9 mouse cellular contexts compared by ENCODE assay signal in genomic region chr5:64878526-64878925, GRCm38 (mm10). TPM values are rescaled to one million over a fixed set of nuclear protein-coding genes. Genes with fewer than 3 reads are reported as not detected.
A peak's percentile ranks its signal among the peaks of the same experiment; 100 is the strongest.
DNase-seq lines count a peak whose midpoint lies in the region; ATAC-seq lines count a peak whose summit lies in the region.
"Had no signal": no experiment of that assay in that cellular context is flagged by ENCODE, and none has a peak within 500 bp of the region (broad histone marks: within the 10 kb centered on the region; RNA-seq: fewer than 3 reads in every experiment).

No protein-coding gene starts in this region.

- H3K4me2 ChIP-seq in heart, embryonic 16.5 days (ENCODE audit: low read depth, low read length): no peak overlapping the region
- H3K4me2 ChIP-seq in midbrain, embryonic 12.5 days (replicated peaks): no peak overlapping the region
- H3K4me2 ChIP-seq in midbrain, embryonic 15.5 days: no peak overlapping the region
- no peak overlapping the region for H3K4me2 ChIP-seq in intestine, embryonic 15.5 days (replicated peaks)

- ATAC-seq in heart, embryonic 16.5 days (replicated peaks; ENCODE audit: extremely low read depth, insufficient read depth, low FRiP score): no peak; the same call in 1 of the 2 replicates
- peak; percentile 20; the same call in 1 of the 2 replicates for ATAC-seq in midbrain, embryonic 12.5 days (ENCODE audit: low FRiP score, low read depth)
- ATAC-seq in midbrain, embryonic 15.5 days (replicated peaks): no peak
- ATAC-seq in intestine, embryonic 15.5 days: no peak

- no peak overlapping the region for H3K9ac ChIP-seq in heart, embryonic 16.5 days (ENCODE audit: low read length)
- no peak overlapping the region for H3K9ac ChIP-seq in midbrain, embryonic 12.5 days (replicated peaks)
- H3K9ac ChIP-seq in midbrain, embryonic 15.5 days: no peak overlapping the region
- no peak overlapping the region for H3K9ac ChIP-seq in intestine, embryonic 15.5 days

- no peak overlapping the region for H3K4me3 ChIP-seq in heart, embryonic 16.5 days (ENCODE audit: low read length)
- H3K4me3 ChIP-seq in midbrain, embryonic 12.5 days: no peak overlapping the region
- no peak overlapping the region for H3K4me3 ChIP-seq in midbrain, embryonic 15.5 days
- no peak overlapping the region for H3K4me3 ChIP-seq in intestine, embryonic 15.5 days (replicated peaks)

- DNase-seq in heart, adult 18-20 months: no peak
- DNase-seq in right cerebral cortex, postnatal 10 days (ENCODE audit: low spot score in 2 of 2): no peak
- no peak for DNase-seq in yolk sac, embryonic 10.5 days (ENCODE audit: low spot score)
- DNase-seq in gastrocnemius, postnatal 25 days: no peak

- H3K27ac ChIP-seq in heart, embryonic 16.5 days (ENCODE audit: low read length): peak overlapping the region; percentile 79
- H3K27ac ChIP-seq in midbrain, embryonic 12.5 days (replicated peaks): peak overlapping the region; percentile 43; the same call in 1 of the 2 replicates
- H3K27ac ChIP-seq in midbrain, embryonic 15.5 days: no peak overlapping the region
- H3K27ac ChIP-seq in intestine, embryonic 15.5 days: peak overlapping the region; percentile 66

- 55% methylated on average over 2 of the region's 2 CpGs for WGBS in heart, embryonic 16.5 days
- WGBS in midbrain, embryonic 12.5 days: 73% methylated on average over 2 of the region's 2 CpGs
- 72% methylated on average over 2 of the region's 2 CpGs for WGBS in midbrain, embryonic 15.5 days
- 59% methylated on average over 2 of the region's 2 CpGs for WGBS in intestine, embryonic 15.5 days

- H3K36me3 ChIP-seq in heart, embryonic 16.5 days (ENCODE audit: control insufficient read depth, insufficient read depth): no peaks in the 10 kb centered on the region
- H3K36me3 ChIP-seq in midbrain, embryonic 12.5 days: no peaks in the 10 kb centered on the region
- H3K36me3 ChIP-seq in midbrain, embryonic 15.5 days (replicated peaks): no peaks in the 10 kb centered on the region
- no peaks in the 10 kb centered on the region for H3K36me3 ChIP-seq in intestine, embryonic 15.5 days

- peaks cover 31% of the 10 kb centered on the region for H3K4me1 ChIP-seq in heart, embryonic 16.5 days (ENCODE audit: control insufficient read depth, insufficient read depth, low read length)
- H3K4me1 ChIP-seq in midbrain, embryonic 12.5 days: peaks cover 31% of the 10 kb centered on the region
- peaks cover 14% of the 10 kb centered on the region for H3K4me1 ChIP-seq in midbrain, embryonic 15.5 days
- peaks cover 18% of the 10 kb centered on the region for H3K4me1 ChIP-seq in intestine, embryonic 15.5 days (replicated peaks)

- H3K9me3 ChIP-seq in heart, embryonic 16.5 days (replicated peaks; ENCODE audit: control insufficient read depth, low read length): peaks cover 7% of the 10 kb centered on the region
- 0 out of 2 replicates have a peak, but pooled peaks cover 4% of the 10 kb centered on the region for H3K9me3 ChIP-seq in midbrain, embryonic 12.5 days
- no peaks in the 10 kb centered on the region for H3K9me3 ChIP-seq in midbrain, embryonic 15.5 days
- H3K9me3 ChIP-seq in intestine, embryonic 15.5 days: no peaks in the 10 kb centered on the region

- no peaks in the 10 kb centered on the region for H3K27me3 ChIP-seq in heart, embryonic 16.5 days (ENCODE audit: control insufficient read depth, insufficient read depth, low read length)
- no peaks in the 10 kb centered on the region for H3K27me3 ChIP-seq in midbrain, embryonic 12.5 days
- H3K27me3 ChIP-seq in midbrain, embryonic 15.5 days (replicated peaks): no peaks in the 10 kb centered on the region
- H3K27me3 ChIP-seq in intestine, embryonic 15.5 days (replicated peaks): no peaks in the 10 kb centered on the region

RNA-seq across cellular contexts. Expression of gene Tlr1, which starts 54.8 kb away (rescaled TPM):
- 0.49 and 0.81 TPM in 2 replicates for polyA plus RNA-seq in heart, embryonic 16.5 days (2015; fragmentation: Nextera tagmentation; extraction: Ambion mirVana)
- total RNA-seq in heart, adult 18-20 months (2021): 1 to 10 TPM in 1 of 2 experiments, under 1 TPM in 1; 0.37 to 1.4 TPM
- polyA plus RNA-seq in midbrain, embryonic 12.5 days (2016; fragmentation: Nextera tagmentation; extraction: Ambion mirVana): 0.50 and 0.63 TPM in 2 replicates
- polyA plus RNA-seq in midbrain, embryonic 15.5 days (2015; fragmentation: Nextera tagmentation; extraction: Ambion mirVana): 0.60 and 0.75 TPM in 2 replicates
- polyA plus RNA-seq in intestine, embryonic 15.5 days (2015; fragmentation: Nextera tagmentation; extraction: Ambion mirVana): 1.0 and 1.3 TPM in 2 replicates
- under 1 TPM; 0.13 to 0.33 TPM for total RNA-seq in gastrocnemius, postnatal 25 days (2021)
- total RNA-seq: gastrocnemius, adult 8-10 months had no signal
